Mouse (Mus musculus): ENCODE results near the gene Btbd19. TPM values are rescaled to one million over a fixed set of nuclear protein-coding genes. Genes with fewer than 3 reads are reported as not detected.

The Btbd19 gene
- total and polyA plus RNA-seq, 2 experiments: 0.74 to 1.8 TPM

DNA sequence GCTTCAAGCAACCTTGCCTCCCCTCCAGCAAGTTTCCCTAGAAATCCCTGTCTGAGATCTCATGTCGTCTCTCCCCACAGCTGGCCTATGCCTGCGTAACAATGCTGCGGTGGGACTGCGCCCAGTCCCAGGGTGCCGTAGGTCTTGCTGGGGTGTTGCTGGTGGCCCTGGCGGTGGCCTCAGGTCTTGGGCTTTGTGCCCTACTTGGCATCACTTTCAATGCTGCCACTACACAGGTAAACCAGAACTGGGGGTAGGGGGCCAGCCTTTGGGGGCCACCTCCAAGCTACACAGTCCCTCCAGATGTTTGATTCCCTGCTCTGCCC is 17.0 kb downstream of the Btbd19 start:
- no peak for DNase-seq (ENCODE audit: extremely low read depth, low read depth, low spot score)
- no peak overlapping the region for H3K9ac ChIP-seq (ENCODE audit: low read depth, low read length)
- no peak overlapping the region for H3K4me3 ChIP-seq (ENCODE audit: insufficient read depth, low read depth, low read length)
- no peaks in the 10 kb centered on the region for H3K4me1 ChIP-seq (ENCODE audit: control insufficient read depth, insufficient read depth, low read length)
- H3K79me2 ChIP-seq (ENCODE audit: control insufficient read depth, insufficient read depth, low read length): no peaks in the 10 kb centered on the region
- no peaks in the 10 kb centered on the region for H3K36me3 ChIP-seq (ENCODE audit: control insufficient read depth, insufficient read depth, low read length)
- H3K27ac ChIP-seq (replicated peaks; ENCODE audit: insufficient read depth, low read depth, low read length): no peak overlapping the region
- no peak for TF ChIP-seq CTCF (IDR thresholded peaks at IDR 0.05; ENCODE audit: low read depth, low read length)
- TF ChIP-seq POLR2A (IDR thresholded peaks at IDR 0.05; ENCODE audit: extremely low read depth, insufficient read depth, low read length): no peak
- no peaks in the 10 kb centered on the region for H3K27me3 ChIP-seq (ENCODE audit: control insufficient read depth, insufficient read depth, low read length)
- 99% methylated on average over 6 of the region's 6 CpGs for WGBS

DNA sequence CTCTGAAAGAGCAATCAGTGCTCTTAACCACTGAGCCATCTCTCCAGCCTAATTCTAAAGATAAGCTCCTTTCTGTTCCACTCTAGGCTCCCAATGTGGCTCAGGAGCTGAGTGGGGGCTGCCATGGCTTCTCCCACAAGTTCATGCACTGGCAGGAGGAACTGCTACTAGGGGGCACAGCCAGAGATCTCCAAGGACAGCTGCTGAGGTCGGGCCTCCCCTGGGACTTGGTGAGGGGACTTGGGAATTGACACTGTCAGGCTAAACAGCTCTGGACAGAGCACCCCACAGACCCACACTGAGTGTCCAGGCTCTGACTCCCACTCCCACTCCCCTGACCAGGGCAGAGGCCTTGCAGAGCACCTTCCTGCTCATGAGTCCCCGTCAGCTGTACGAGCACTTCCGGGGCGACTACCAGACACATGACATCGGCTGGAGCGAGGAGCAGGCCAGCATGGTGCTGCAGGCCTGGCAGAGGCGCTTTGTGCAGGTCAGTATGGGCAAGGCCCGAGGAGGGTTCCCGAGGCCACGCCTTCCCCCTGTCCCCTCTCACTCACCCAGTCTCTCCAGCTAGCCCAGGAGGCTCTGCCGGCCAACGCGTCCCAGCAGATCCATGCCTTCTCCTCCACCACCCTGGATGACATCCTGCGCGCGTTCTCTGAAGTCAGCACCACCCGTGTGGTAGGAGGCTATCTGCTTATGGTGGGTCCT is 17.6 kb downstream of the Btbd19 start:
- H3K79me2 ChIP-seq (ENCODE audit: control insufficient read depth, insufficient read depth, low read length): no peaks in the 10 kb centered on the region
- H3K27me3 ChIP-seq (ENCODE audit: control insufficient read depth, insufficient read depth, low read length): no peaks in the 10 kb centered on the region
- H3K36me3 ChIP-seq (ENCODE audit: control insufficient read depth, insufficient read depth, low read length): no peaks in the 10 kb centered on the region
- 90% methylated on average over 18 of the region's 18 CpGs for WGBS
- no peak for TF ChIP-seq POLR2A (IDR thresholded peaks at IDR 0.05; ENCODE audit: extremely low read depth, insufficient read depth, low read length)
- no peak for TF ChIP-seq CTCF (IDR thresholded peaks at IDR 0.05; ENCODE audit: low read depth, low read length)
- no peaks in the 10 kb centered on the region for H3K4me1 ChIP-seq (ENCODE audit: control insufficient read depth, insufficient read depth, low read length)
- H3K4me3 ChIP-seq (ENCODE audit: insufficient read depth, low read depth, low read length): no peak overlapping the region
- no peak for DNase-seq (ENCODE audit: extremely low read depth, low read depth, low spot score)
- no peak overlapping the region for H3K27ac ChIP-seq (replicated peaks; ENCODE audit: insufficient read depth, low read depth, low read length)
- H3K9ac ChIP-seq (ENCODE audit: low read depth, low read length): no peak overlapping the region

- Histone ChIP-seq H3K4me1 (ENCODE audit: control insufficient read depth, insufficient read depth, low read length) (no peaks in the 10 kb centered on the region), H3K27ac (replicated peaks; ENCODE audit: insufficient read depth, low read depth, low read length) (no peak overlapping the region), H3K27me3 (ENCODE audit: control insufficient read depth, insufficient read depth, low read length) (no peaks in the 10 kb centered on the region), H3K9ac (ENCODE audit: low read depth, low read length) (no peak overlapping the region), H3K4me3 (ENCODE audit: insufficient read depth, low read depth, low read length) (no peak overlapping the region), H3K36me3 (ENCODE audit: control insufficient read depth, insufficient read depth, low read length) (no peaks in the 10 kb centered on the region), H3K79me2 (ENCODE audit: control insufficient read depth, insufficient read depth, low read length) (no peaks in the 10 kb centered on the region)
- TF ChIP-seq POLR2A (IDR thresholded peaks at IDR 0.05; ENCODE audit: extremely low read depth, insufficient read depth, low read length) (no peak), CTCF (IDR thresholded peaks at IDR 0.05; ENCODE audit: low read depth, low read length) (no peak)
- no peak for DNase-seq (ENCODE audit: extremely low read depth, low read depth, low spot score)
- 92% methylated on average over 10 of the region's 10 CpGs for WGBS
These were observed 20.4 kb downstream of the Btbd19 start for GRCm38 (mm10) chr4:117105127-117105526.

DNA sequence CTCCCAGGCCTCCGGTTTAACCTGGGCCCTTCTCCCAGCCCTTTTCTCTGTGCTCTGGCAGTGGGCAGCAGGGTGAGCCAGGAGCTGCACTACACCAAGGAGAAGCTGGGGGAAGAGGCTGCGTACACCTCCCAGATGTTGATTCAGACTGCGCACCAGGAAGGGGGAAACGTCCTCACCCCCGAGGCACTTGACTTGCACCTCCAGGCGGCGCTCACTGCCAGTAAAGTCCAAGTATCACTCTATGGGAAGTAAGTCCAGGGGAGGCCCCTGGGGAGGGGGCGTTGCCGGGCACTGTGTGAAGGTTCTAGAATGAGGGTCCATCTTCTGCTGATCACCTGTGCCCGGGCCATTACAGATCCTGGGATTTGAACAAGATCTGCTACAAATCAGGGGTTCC is 20.9 kb downstream of the Btbd19 start:
- TF ChIP-seq POLR2A (IDR thresholded peaks at IDR 0.05; ENCODE audit: extremely low read depth, insufficient read depth, low read length): no peak
- TF ChIP-seq CTCF (IDR thresholded peaks at IDR 0.05; ENCODE audit: low read depth, low read length): no peak
- no peaks in the 10 kb centered on the region for H3K4me1 ChIP-seq (ENCODE audit: control insufficient read depth, insufficient read depth, low read length)
- 84% methylated on average over 10 of the region's 10 CpGs for WGBS

GRCm38 (mm10) chr4:117101218-117101617 is 24.3 kb downstream of the Btbd19 start:
- no peak for TF ChIP-seq POLR2A (IDR thresholded peaks at IDR 0.05; ENCODE audit: extremely low read depth, insufficient read depth, low read length)
- peak; percentile 46 for TF ChIP-seq CTCF (IDR thresholded peaks at IDR 0.05; ENCODE audit: low read depth, low read length)
- no peaks in the 10 kb centered on the region for H3K27me3 ChIP-seq (ENCODE audit: control insufficient read depth, insufficient read depth, low read length)
- no peak overlapping the region for H3K27ac ChIP-seq (replicated peaks; ENCODE audit: insufficient read depth, low read depth, low read length)
- 74% methylated on average over 7 of the region's 7 CpGs for WGBS
- H3K4me3 ChIP-seq (ENCODE audit: insufficient read depth, low read depth, low read length): no peak overlapping the region
- DNase-seq (ENCODE audit: extremely low read depth, low read depth, low spot score): no peak
- no peaks in the 10 kb centered on the region for H3K36me3 ChIP-seq (ENCODE audit: control insufficient read depth, insufficient read depth, low read length)
- no peaks in the 10 kb centered on the region for H3K79me2 ChIP-seq (ENCODE audit: control insufficient read depth, insufficient read depth, low read length)
- H3K9ac ChIP-seq (ENCODE audit: low read depth, low read length): no peak overlapping the region
- 0 out of 2 replicates have a peak, but pooled peaks cover 3% of the 10 kb centered on the region for H3K4me1 ChIP-seq (ENCODE audit: control insufficient read depth, insufficient read depth, low read length)

More for the DNA sequence above, 20.9 kb downstream of the Btbd19 start:
- Histone ChIP-seq H3K9ac (ENCODE audit: low read depth, low read length) (no peak overlapping the region), H3K79me2 (ENCODE audit: control insufficient read depth, insufficient read depth, low read length) (no peaks in the 10 kb centered on the region), H3K27ac (replicated peaks; ENCODE audit: insufficient read depth, low read depth, low read length) (no peak overlapping the region), H3K36me3 (ENCODE audit: control insufficient read depth, insufficient read depth, low read length) (no peaks in the 10 kb centered on the region), H3K4me3 (ENCODE audit: insufficient read depth, low read depth, low read length) (no peak overlapping the region), H3K27me3 (ENCODE audit: control insufficient read depth, insufficient read depth, low read length) (no peaks in the 10 kb centered on the region)
- DNase-seq (ENCODE audit: extremely low read depth, low read depth, low spot score): no peak

- no peak overlapping the region for H3K27ac ChIP-seq (replicated peaks; ENCODE audit: insufficient read depth, low read depth, low read length)
- 88% methylated on average over 4 of the region's 4 CpGs for WGBS
- H3K27me3 ChIP-seq (ENCODE audit: control insufficient read depth, insufficient read depth, low read length): no peaks in the 10 kb centered on the region
- TF ChIP-seq CTCF (IDR thresholded peaks at IDR 0.05; ENCODE audit: low read depth, low read length) (no peak), POLR2A (IDR thresholded peaks at IDR 0.05; ENCODE audit: extremely low read depth, insufficient read depth, low read length) (no peak)
- no peaks in the 10 kb centered on the region for H3K79me2 ChIP-seq (ENCODE audit: control insufficient read depth, insufficient read depth, low read length)
- no peak overlapping the region for H3K9ac ChIP-seq (ENCODE audit: low read depth, low read length)
- peaks cover 10% of the 10 kb centered on the region for H3K4me1 ChIP-seq (ENCODE audit: control insufficient read depth, insufficient read depth, low read length)
- DNase-seq (ENCODE audit: extremely low read depth, low read depth, low spot score): no peak
- no peaks in the 10 kb centered on the region for H3K36me3 ChIP-seq (ENCODE audit: control insufficient read depth, insufficient read depth, low read length)
- H3K4me3 ChIP-seq (ENCODE audit: insufficient read depth, low read depth, low read length): no peak overlapping the region
These were observed 25.5 kb downstream of the Btbd19 start for GRCm38 (mm10) chr4:117100036-117100435.
